Mouse (Mus musculus) CH12.LX (cell line): Measurements from ENCODE around the gene Thsd7b. TPM values are rescaled to one million over a fixed set of nuclear protein-coding genes. Genes with fewer than 3 reads are reported as not detected.

ENCODE experiments used
- DNase-seq: peaks from one replicate; pipeline ENCODE4 v3.0.0-alpha.2; 2013; ENCODE audit errors: extremely low read depth
- H3K27ac ChIP-seq: 2 replicates; pipeline ENCODE4 v1.5.1; 2012; ENCODE audit warnings: low read depth, mild to moderate bottlenecking, control low read depth, moderate library complexity; ENCODE audit not compliant: insufficient read depth
- H3K27me3 ChIP-seq: replicated peaks from 2 replicates; pipeline ENCODE3; 2012; ENCODE audit warnings: inconsistent platforms
- H3K36me3 ChIP-seq, 2 experiments: replicated peaks in 1 of 2; 2 replicates each; pipeline versions ENCODE3 to v1.6.1; 2012; ENCODE audit warnings: inconsistent platforms in 1 of 2, low read length in 1 of 2, mild to moderate bottlenecking in 1 of 2, mixed read lengths in 1 of 2, moderate library complexity in 1 of 2; ENCODE audit not compliant: control insufficient read depth in 1 of 2, insufficient read depth in 1 of 2
- H3K4me1 ChIP-seq, 2 experiments: 2 replicates each; pipeline ENCODE4 v1.6.1; 2012; ENCODE audit warnings: inconsistent platforms in 1 of 2, moderate library complexity in 1 of 2; ENCODE audit not compliant: insufficient read depth in 2 of 2, control insufficient read depth in 1 of 2
- H3K4me2 ChIP-seq: 2 replicates; pipeline ENCODE4 v1.6.1; 2012; ENCODE audit warnings: low read depth, mild to moderate bottlenecking, control low read depth; ENCODE audit not compliant: poor library complexity, insufficient read depth, severe bottlenecking
- H3K4me3 ChIP-seq, 3 experiments: fragments of 150-350 bp in 1 of 3; sonication (generic) in 1 of 3; replicated peaks in 1 of 3; 2 replicates each; pipeline versions ENCODE3 to v1.5.1; 2011 to 2012; ENCODE audit warnings: low read depth in 2 of 3, low read length in 2 of 3, mild to moderate bottlenecking in 2 of 3, moderate library complexity in 2 of 3, control low read depth in 1 of 3, improper control_type of control experiment in 1 of 3, inconsistent platforms in 1 of 3, mixed read lengths in 1 of 3; ENCODE audit not compliant: poor library complexity in 1 of 3
- H3K79me2 ChIP-seq: replicated peaks from 2 replicates; pipeline ENCODE4 v1.6.1; 2012; ENCODE audit warnings: mild to moderate bottlenecking, moderate library complexity; ENCODE audit not compliant: control insufficient read depth, poor library complexity, insufficient read depth, severe bottlenecking; ENCODE audit errors: extremely low read depth
- H3K9ac ChIP-seq: 2 replicates; pipeline ENCODE4 v1.6.1; 2012; ENCODE audit warnings: low read depth, mild to moderate bottlenecking, control low read depth, moderate library complexity; ENCODE audit not compliant: insufficient read depth
- H3K9me3 ChIP-seq: replicated peaks from 2 replicates; pipeline ENCODE3; 2012; ENCODE audit warnings: low read length, inconsistent platforms, mixed read lengths
- CHD1 ChIP-seq: IDR thresholded peaks from 2 replicates; pipeline ENCODE4 v1.6.1; 2012; ENCODE audit warnings: low read depth, low read length, improper control_type of control experiment, inconsistent platforms
- CTCF ChIP-seq, 2 experiments: IDR thresholded peaks in 1 of 2; conservative IDR thresholded peaks in 1 of 2; 2 replicates each; pipeline ENCODE4 v1.5.1; 2011 to 2012; ENCODE audit warnings: low read depth in 2 of 2, low read length in 2 of 2, improper control_type of control experiment in 1 of 2, inconsistent platforms in 1 of 2, mild to moderate bottlenecking in 1 of 2, moderate library complexity in 1 of 2
- IRF4 ChIP-seq: IDR thresholded peaks from 2 replicates; pipeline ENCODE4 v1.6.1; 2014; ENCODE audit warnings: low read depth, mild to moderate bottlenecking, inconsistent platforms, low read length, improper control_type of control experiment
- KAT2A ChIP-seq: IDR thresholded peaks from 2 replicates; pipeline ENCODE4 v1.6.1; 2012; ENCODE audit warnings: low read length, improper control_type of control experiment, inconsistent platforms; ENCODE audit not compliant: insufficient replicate concordance
- MAX ChIP-seq: IDR thresholded peaks from 2 replicates; pipeline ENCODE4 v1.6.1; 2011; ENCODE audit warnings: low read length, improper control_type of control experiment
- MEF2A ChIP-seq: IDR thresholded peaks from 2 replicates; pipeline ENCODE4 v1.6.1; 2014; ENCODE audit warnings: low read depth, mild to moderate bottlenecking, inconsistent platforms, low read length, improper control_type of control experiment, borderline replicate concordance
- MXI1 ChIP-seq: IDR thresholded peaks from 2 replicates; pipeline ENCODE4 v1.6.1; 2011; ENCODE audit warnings: mild to moderate bottlenecking, low read depth, low read length, improper control_type of control experiment
- NELFE ChIP-seq: IDR thresholded peaks from 2 replicates; pipeline ENCODE4 v1.6.1; 2011; ENCODE audit warnings: low read depth, low read length, improper control_type of control experiment
- PAX5 ChIP-seq: IDR thresholded peaks from 2 replicates; pipeline ENCODE4 v1.6.1; 2012; ENCODE audit warnings: low read length, inconsistent platforms, mixed read lengths
- POLR2AphosphoS2 ChIP-seq: IDR thresholded peaks from 2 replicates; pipeline ENCODE4 v1.6.1; 2011; ENCODE audit warnings: low read depth, low read length, improper control_type of control experiment
- RAD21 ChIP-seq: IDR thresholded peaks from 2 replicates; pipeline ENCODE4 v1.6.1; 2011; ENCODE audit warnings: low read depth, mild to moderate bottlenecking, low read length, improper control_type of control experiment, moderate library complexity
- RCOR1 ChIP-seq: conservative IDR thresholded peaks from 2 replicates; pipeline ENCODE4 v1.6.1; 2012; ENCODE audit warnings: low read depth, mild to moderate bottlenecking, inconsistent platforms, low read length, improper control_type of control experiment
- SMC3 ChIP-seq: IDR thresholded peaks from 2 replicates; pipeline ENCODE4 v1.6.1; 2011; ENCODE audit warnings: low read depth, low read length, improper control_type of control experiment
- TBP ChIP-seq: conservative IDR thresholded peaks from 2 replicates; pipeline ENCODE4 v1.6.1; 2011; ENCODE audit warnings: low read depth, low read length, improper control_type of control experiment
- ZMIZ1 ChIP-seq: IDR thresholded peaks from 2 replicates; pipeline ENCODE4 v1.6.1; 2012; ENCODE audit warnings: low read depth, mild to moderate bottlenecking, inconsistent platforms, low read length, improper control_type of control experiment
- ZNF384 ChIP-seq: IDR thresholded peaks from 2 replicates; pipeline ENCODE4 v1.6.1; 2012; ENCODE audit warnings: low read depth, low read length, improper control_type of control experiment, inconsistent platforms
- dilution Hi-C: fragments of 300-500 bp; cut with MboI; formaldehyde crosslinking; loops from 2 replicates; pipeline ENCODE4 v1.14.3; 2020; ENCODE audit warnings: low sequenced_read_pairs; ENCODE audit not compliant: extremely low pct_unique_long_range_greater_than_20kb, extremely low pct_ligation_motif_present
- in situ Hi-C: fragments of 300-500 bp; cut with MboI; formaldehyde crosslinking; loops from 3 replicates; pipeline ENCODE4 v1.14.3; 2019; ENCODE audit warnings: low sequenced_read_pairs, low pct_ligation_motif_present, low pct_unique_long_range_greater_than_20kb, mixed read lengths
- polyA plus RNA-seq: library from polyadenylated mRNA; unstranded; fragments of >175 nt; gene quantifications from 2 replicates; pipeline ENCODE4 v1.2.1, GENCODE M21; 2012; ENCODE audit warnings: low read depth; ENCODE audit not compliant: insufficient read length
- total RNA-seq, 2 experiments: library from RNA; depleted of rRNA; stranded (reverse); fragments of 300-350 nt in 1 of 2; fragments of >200 nt in 1 of 2; gene quantifications; 2 replicates each; pipeline ENCODE4 v1.2.3; 2012 to 2014

Gene Thsd7b
- total and polyA plus RNA-seq, 3 experiments, result not detected

- TF ChIP-seq POLR2AphosphoS2 (no peak), IRF4 (no peak)
These were observed 218.0 kb downstream of the Thsd7b start (continued) for GRCm38 (mm10) chr1:129491136-129491535.

- H3K9ac ChIP-seq, result no peak overlapping the region
- no peaks in the 10 kb centered on the region for H3K9me3 ChIP-seq
- TF ChIP-seq ZNF384 (no peak), NELFE (no peak), TBP (no peak), PAX5 (no peak)
- TF ChIP-seq, all 38 proteins: peak for 0
- H3K27me3 ChIP-seq, result no peaks in the 10 kb centered on the region
- H3K79me2 ChIP-seq, result no peaks in the 10 kb centered on the region
- H3K4me1 ChIP-seq, result no peaks in the 10 kb centered on the region; a peak in 1 of 4 replicates
- no peak overlapping the region for H3K27ac ChIP-seq
- H3K4me3 ChIP-seq, result no peak overlapping the region
- no peak overlapping the region for H3K4me2 ChIP-seq
- dilution Hi-C loops, result no loop called here
- in situ Hi-C loops, result no loop called here
- no peaks in the 10 kb centered on the region for H3K36me3 ChIP-seq
- DNase-seq, result no peak
These were observed 220.8 kb downstream of the Thsd7b start for GRCm38 (mm10) chr1:129493929-129494328.

GRCm38 (mm10) chr1:129501707-129502106 lies 228.6 kb downstream of the Thsd7b start:
- Histone ChIP-seq H3K4me1 (no peaks in the 10 kb centered on the region), H3K79me2 (no peaks in the 10 kb centered on the region), H3K9me3 (no peaks in the 10 kb centered on the region), H3K27ac (no peak overlapping the region), H3K9ac (no peak overlapping the region), H3K4me3 (no peak overlapping the region), H3K27me3 (no peaks in the 10 kb centered on the region), H3K36me3 (no peaks in the 10 kb centered on the region), H3K4me2 (no peak overlapping the region)
- TF ChIP-seq RAD21 (peak; percentile 38), CTCF (conservative IDR thresholded peaks at IDR 0.05 in 1 of 2, IDR thresholded peaks at IDR 0.05 in 1 of 2; ENCODE audit: low read depth in 2 of 2, low read length in 2 of 2) (peak in 1 of 2 experiments; percentile 47; a peak in 2 of 4 replicates), KAT2A (no peak)
- peak; percentile 8 for DNase-seq
- dilution Hi-C loops (no loop called here), in situ Hi-C loops (no loop called here)

- TF ChIP-seq MEF2A, result no peak
- TF ChIP-seq KAT2A, result no peak
- TF ChIP-seq ZMIZ1, result no peak
- TF ChIP-seq CHD1, result no peak
- no peak for TF ChIP-seq MXI1
- TF ChIP-seq MAX, result no peak
- no peak for TF ChIP-seq RCOR1
- no peak for TF ChIP-seq SMC3
- Histone ChIP-seq H3K36me3 (no peaks in the 10 kb centered on the region), H3K4me1 (no peaks in the 10 kb centered on the region), H3K9ac (no peak overlapping the region), H3K27ac (no peak overlapping the region), H3K27me3 (no peaks in the 10 kb centered on the region), H3K79me2 (no peaks in the 10 kb centered on the region), H3K9me3 (no peaks in the 10 kb centered on the region), H3K4me2 (no peak overlapping the region), H3K4me3 (no peak overlapping the region)
- dilution Hi-C loops, result no loop called here
- no peak for DNase-seq
- in situ Hi-C loops, result no loop called here
These were observed 243.3 kb downstream of the Thsd7b start for GRCm38 (mm10) chr1:129516379-129516778.
